Mouse (Mus musculus) small intestine, adult 2 months (tissue): ENCODE data around the gene Gm14137.

Source experiments
- CTCF ChIP-seq: fragments of 200-500 bp; IDR thresholded peaks from 2 replicates; pipeline ENCODE4 v1.5.1; 2012; ENCODE audit warnings: low read depth, mild to moderate bottlenecking, control low read depth, inconsistent platforms, low read length, moderate library complexity, mixed read lengths; ENCODE audit not compliant: insufficient replicate concordance, insufficient read length; ENCODE audit errors: extremely low read depth
- POLR2A ChIP-seq: fragments of 200-500 bp; IDR thresholded peaks from 2 replicates; pipeline ENCODE4 v1.6.1; 2012; ENCODE audit warnings: low read depth, mild to moderate bottlenecking, control low read depth, inconsistent platforms, low read length, moderate library complexity

DNA sequence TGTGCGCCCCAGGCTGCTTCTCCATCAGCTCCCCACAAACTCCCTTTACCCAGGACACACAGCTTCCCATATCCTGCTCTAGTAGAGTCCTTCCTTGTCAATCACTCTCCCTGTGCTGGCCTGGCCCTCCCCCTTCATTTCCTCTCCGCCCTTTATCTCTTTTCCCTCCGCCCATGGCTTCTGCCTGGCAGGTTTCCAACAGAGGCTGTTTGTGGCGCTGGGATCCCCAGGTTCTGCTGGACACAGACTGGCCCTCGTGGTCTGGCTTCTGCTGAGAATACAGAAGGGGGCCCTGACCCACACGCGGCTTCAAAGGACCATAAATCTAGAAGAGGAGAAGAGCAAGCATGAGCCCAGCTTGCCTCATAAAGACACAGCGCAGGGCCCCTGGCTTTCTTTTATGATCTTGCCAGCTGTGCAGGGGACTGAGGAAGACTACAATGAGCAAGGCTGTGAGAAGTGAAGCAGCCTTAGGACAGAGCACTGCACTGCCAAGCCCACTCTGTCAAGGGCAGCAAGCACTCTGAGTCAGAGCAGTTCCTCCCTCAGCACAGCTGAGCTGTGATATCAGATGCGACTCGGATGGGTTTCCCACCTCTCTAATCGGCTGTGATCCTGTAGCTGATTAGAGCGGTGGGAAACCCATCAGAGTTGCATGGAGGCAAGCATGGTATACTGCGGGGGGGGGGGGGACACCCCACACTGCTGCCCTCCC lies 1.3 kb upstream of the Gm14137 start:
- TF ChIP-seq CTCF, result no peak
- no peak for TF ChIP-seq POLR2A
